Mouse (Mus musculus) embryonic facial prominence, embryonic 15.5 days (tissue): ENCODE data around the gene Alkbh3. TPM values are rescaled to one million over a fixed set of nuclear protein-coding genes. Genes with fewer than 3 reads are reported as not detected.

Experiments
- ATAC-seq: fragments of 200-750 bp; cut with Nextera tagmentation; 2 replicates; pipeline ENCODE4 v1.8.0; 2017; ENCODE audit warnings: low read depth, moderate TSS enrichment; ENCODE audit not compliant: insufficient number of reproducible peaks, low FRiP score, low TSS enrichment
- H3K27ac ChIP-seq: fragments of 300-500 bp; sonication (generic); replicated peaks from 2 replicates; pipeline ENCODE4 v1.5.1; 2015; ENCODE audit warnings: mild to moderate bottlenecking, inconsistent platforms
- H3K27me3 ChIP-seq: fragments of 300-500 bp; sonication (generic); 2 replicates; pipeline ENCODE4 v1.6.1; 2015; ENCODE audit warnings: inconsistent platforms
- H3K36me3 ChIP-seq: fragments of 300-500 bp; sonication (generic); 2 replicates; pipeline ENCODE4 v1.6.1; 2015; ENCODE audit warnings: mild to moderate bottlenecking, inconsistent platforms
- H3K4me1 ChIP-seq: fragments of 300-500 bp; sonication (generic); 2 replicates; pipeline ENCODE4 v1.6.1; 2015; ENCODE audit warnings: inconsistent platforms
- H3K4me2 ChIP-seq: fragments of 300-500 bp; sonication (generic); replicated peaks from 2 replicates; pipeline ENCODE4 v1.6.1; 2015; ENCODE audit warnings: mild to moderate bottlenecking, inconsistent platforms
- H3K4me3 ChIP-seq: fragments of 300-500 bp; sonication (generic); replicated peaks from 2 replicates; pipeline ENCODE4 v1.5.1; 2015; ENCODE audit warnings: mild to moderate bottlenecking, inconsistent platforms
- H3K9ac ChIP-seq: fragments of 300-500 bp; sonication (generic); 2 replicates; pipeline ENCODE4 v1.6.1; 2015; ENCODE audit warnings: inconsistent platforms
- H3K9me3 ChIP-seq: fragments of 300-500 bp; sonication (generic); replicated peaks from 2 replicates; pipeline ENCODE4 v1.6.1; 2016; ENCODE audit warnings: inconsistent platforms
- WGBS: fragments of 180-500 bp; shearing (Covaris S2); methylation state at CpG from one replicate; pipeline ENCODE4 v1.1.7; 2015; 5-methylcytosine and 5-hydroxymethylcytosine counted together
- polyA plus RNA-seq: library from polyadenylated mRNA; unstranded; fragments of >200 nt; fragmentation: Nextera tagmentation; extraction: Ambion mirVana; gene quantifications from 2 replicates; pipeline ENCODE4 v1.2.1, GENCODE M21; 2015

Gene Alkbh3
- polyA plus RNA-seq, 1 experiment from 2014 or later = 69.1 TPM

- H3K27me3 ChIP-seq = no peaks in the 10 kb centered on the region
- no peak overlapping the region for H3K27ac ChIP-seq
- no peaks in the 10 kb centered on the region for H3K9me3 ChIP-seq
- ATAC-seq = no peak
- no peaks in the 10 kb centered on the region; the same call in 1 of the 2 replicates for H3K4me1 ChIP-seq
- H3K4me3 ChIP-seq = no peak overlapping the region
- 56% methylated on average over 7 of the region's 7 CpGs for WGBS
- no peaks in the 10 kb centered on the region for H3K36me3 ChIP-seq
- H3K9ac ChIP-seq = no peak overlapping the region
- no peak overlapping the region for H3K4me2 ChIP-seq
These were observed 46.0 kb downstream of the Alkbh3 start for GRCm38 (mm10) chr2:93964494-93965160.

GRCm38 (mm10) chr2:93963802-93964201, 46.8 kb downstream of the Alkbh3 start:
- Histone ChIP-seq H3K9ac (no peak overlapping the region), H3K27me3 (peaks cover 1% of the 10 kb centered on the region; the same call in 1 of the 2 replicates), H3K4me3 (no peak overlapping the region), H3K27ac (no peak overlapping the region), H3K36me3 (no peaks in the 10 kb centered on the region), H3K4me2 (no peak overlapping the region), H3K4me1 (no peaks in the 10 kb centered on the region; the same call in 1 of the 2 replicates), H3K9me3 (no peaks in the 10 kb centered on the region)
- ATAC-seq = no peak
- 69% methylated on average over 1 of the region's 1 CpGs for WGBS

- ATAC-seq = no peak
- H3K27ac ChIP-seq = no peak overlapping the region
- no peak overlapping the region for H3K4me2 ChIP-seq
- peaks cover 6% of the 10 kb centered on the region for H3K4me1 ChIP-seq
- no peak overlapping the region for H3K9ac ChIP-seq
- peaks cover 22% of the 10 kb centered on the region for H3K27me3 ChIP-seq
- no peaks in the 10 kb centered on the region for H3K9me3 ChIP-seq
- WGBS = 70% methylated on average over 8 of the region's 8 CpGs
- H3K36me3 ChIP-seq = no peaks in the 10 kb centered on the region
- H3K4me3 ChIP-seq = no peak overlapping the region
These were observed 48.9 kb downstream of the Alkbh3 start for GRCm38 (mm10) chr2:93961716-93962115.

- Histone ChIP-seq H3K27me3 (peaks cover 43% of the 10 kb centered on the region), H3K4me1 (peaks cover 28% of the 10 kb centered on the region), H3K27ac (no peak overlapping the region), H3K36me3 (no peaks in the 10 kb centered on the region), H3K9me3 (no peaks in the 10 kb centered on the region), H3K4me2 (no peak overlapping the region), H3K9ac (no peak overlapping the region), H3K4me3 (no peak overlapping the region)
- ATAC-seq = no peak
- 70% methylated on average over 8 of the region's 8 CpGs for WGBS
These were observed 51.3 kb downstream of the Alkbh3 start for GRCm38 (mm10) chr2:93959346-93959745.

GRCm38 (mm10) chr2:93958216-93958615, 52.4 kb downstream of the Alkbh3 start:
- H3K4me2 ChIP-seq = no peak overlapping the region
- no peaks in the 10 kb centered on the region for H3K9me3 ChIP-seq
- H3K27me3 ChIP-seq = peaks cover 54% of the 10 kb centered on the region
- H3K27ac ChIP-seq = no peak overlapping the region
- peaks cover 28% of the 10 kb centered on the region for H3K4me1 ChIP-seq
- WGBS = 67% methylated on average over 3 of the region's 3 CpGs
- no peak overlapping the region for H3K9ac ChIP-seq
- H3K4me3 ChIP-seq = no peak overlapping the region
- H3K36me3 ChIP-seq = no peaks in the 10 kb centered on the region
- ATAC-seq = no peak

- H3K9ac ChIP-seq = no peak overlapping the region
- peaks cover 56% of the 10 kb centered on the region for H3K27me3 ChIP-seq
- no peaks in the 10 kb centered on the region for H3K9me3 ChIP-seq
- H3K4me2 ChIP-seq = peak overlapping the region; percentile 93
- WGBS = 41% methylated on average over 8 of the region's 8 CpGs
- H3K27ac ChIP-seq = no peak overlapping the region
- peaks cover 28% of the 10 kb centered on the region for H3K4me1 ChIP-seq
- peak overlapping the region; percentile 62; the same call in 1 of the 2 replicates for H3K4me3 ChIP-seq
- no peaks in the 10 kb centered on the region for H3K36me3 ChIP-seq
- no peak for ATAC-seq
These were observed 52.8 kb downstream of the Alkbh3 start for GRCm38 (mm10) chr2:93957785-93958175.

- no peaks in the 10 kb centered on the region for H3K9me3 ChIP-seq
- H3K4me2 ChIP-seq = peak within 1 kb of the TSS; percentile 93
- WGBS = 5% methylated on average over 46 of the region's 62 CpGs
- peak; percentile 81 for ATAC-seq
- peaks cover 28% of the 10 kb centered on the region for H3K4me1 ChIP-seq
- H3K36me3 ChIP-seq = no peaks in the 10 kb centered on the region
- H3K27me3 ChIP-seq = peaks cover 56% of the 10 kb centered on the region
- H3K4me3 ChIP-seq = peak within 1 kb of the TSS; percentile 62
- H3K9ac ChIP-seq = peak within 1 kb of the TSS; percentile 29
- peak within 1 kb of the TSS; percentile 61 for H3K27ac ChIP-seq
These were observed 53.5 kb downstream of the Alkbh3 start, which contains the start of gene Gm13889 for GRCm38 (mm10) chr2:93956908-93957784. Gene Gm13889, minus strand, starts transcription at chr2:93957201.

- peak; percentile 52 for ATAC-seq
- under 1% methylated on average over 44 of the region's 44 CpGs for WGBS
- peak overlapping the region; percentile 62 for H3K4me3 ChIP-seq
- peak overlapping the region; percentile 29 for H3K9ac ChIP-seq
- H3K4me2 ChIP-seq = peak overlapping the region; percentile 93
- peak overlapping the region; percentile 61 for H3K27ac ChIP-seq
- no peaks in the 10 kb centered on the region for H3K36me3 ChIP-seq
- H3K4me1 ChIP-seq = peaks cover 28% of the 10 kb centered on the region
- peaks cover 56% of the 10 kb centered on the region for H3K27me3 ChIP-seq
- H3K9me3 ChIP-seq = no peaks in the 10 kb centered on the region
These were observed 54.2 kb downstream of the Alkbh3 start for GRCm38 (mm10) chr2:93956331-93956801.

- ATAC-seq = no peak
- WGBS = under 1% methylated on average over 31 of the region's 31 CpGs
- Histone ChIP-seq H3K36me3 (no peaks in the 10 kb centered on the region), H3K9me3 (no peaks in the 10 kb centered on the region), H3K9ac (peak overlapping the region; percentile 29), H3K27me3 (peaks cover 56% of the 10 kb centered on the region), H3K4me3 (peak overlapping the region; percentile 62), H3K4me1 (peaks cover 28% of the 10 kb centered on the region), H3K27ac (peak overlapping the region; percentile 61; the same call in 1 of the 2 replicates), H3K4me2 (peak overlapping the region; percentile 93)
These were observed 54.7 kb downstream of the Alkbh3 start for GRCm38 (mm10) chr2:93955886-93956285.

- no peak for ATAC-seq
- Histone ChIP-seq H3K27ac (no peak overlapping the region), H3K4me2 (peak overlapping the region; percentile 93), H3K4me3 (peak overlapping the region; percentile 62), H3K27me3 (peaks cover 56% of the 10 kb centered on the region), H3K36me3 (no peaks in the 10 kb centered on the region), H3K9ac (0 out of 2 replicates have a peak overlapping the region, but pooled peaks have one; percentile 12), H3K4me1 (peaks cover 28% of the 10 kb centered on the region), H3K9me3 (no peaks in the 10 kb centered on the region)
- 1% methylated on average over 32 of the region's 32 CpGs for WGBS
These were observed 55.6 kb downstream of the Alkbh3 start for GRCm38 (mm10) chr2:93954781-93955578.
